Mouse (Mus musculus): Measurements from ENCODE around the gene Gm1113.

- TF ChIP-seq CTCF (IDR thresholded peaks at IDR 0.05) (no peak), EP300 (IDR thresholded peaks at IDR 0.05; ENCODE audit: insufficient read depth, low read depth, low read length) (no peak), POLR2A (IDR thresholded peaks at IDR 0.05; ENCODE audit: insufficient read depth, low read depth, low read length) (no peak)
Observed at GRCm38 (mm10) chr9:35520631-35521348, 2.7 kb upstream of the Gm1113 start.

Data from heart, adult 2 months (tissue).